Mouse (Mus musculus) pancreas, adult 10 weeks (tissue): ENCODE results near the gene Cd46. TPM values are rescaled to one million over a fixed set of nuclear protein-coding genes. Genes with fewer than 3 reads are reported as not detected.

Experiments used
- polyA plus RNA-seq: library from polyadenylated mRNA; stranded (reverse); fragments of 350-450 nt; fragmentation: Illumina TruSeq; extraction: RNeasy Lipid Tissue Mini Kit (QIAGEN cat#74804); gene quantifications from one replicate; pipeline ENCODE4 v1.2.3, GENCODE M21; 2015; ENCODE audit warnings: low read depth, low replicate concordance; ENCODE audit not compliant: insufficient read depth

The Cd46 gene
- 1.5 TPM for polyA plus RNA-seq

GRCm38 (mm10) chr1:195092220-195092720 lies at the start of gene Cd46:
TSS of gene Cd46 (minus strand) at chr1:195092249.

GRCm38 (mm10) chr1:195130953-195131674 lies 39.1 kb upstream of the Cd46 start, which contains the start of gene Cr1l:
TSS of gene Cr1l (minus strand) at chr1:195131586.

Other genes starting within 250 kb of the Cd46 start
- 79.2 TPM for gene Cd34, start 153.4 kb downstream of the Cd46 start, polyA plus RNA-seq
- 18.2 TPM for gene Cr1l, start 39.3 kb upstream of the Cd46 start, polyA plus RNA-seq
- gene Cr2, start 84.5 kb upstream of the Cd46 start, polyA plus RNA-seq = not detected